ENCODE assay signal across 8 mouse cellular contexts in genomic region chr10:127164631-127165353, GRCm38 (mm10). TPM values are rescaled to one million over a fixed set of nuclear protein-coding genes. Genes with fewer than 3 reads are reported as not detected.
DNase-seq lines count a peak whose midpoint lies in the region; ATAC-seq and TF ChIP-seq lines count a peak whose summit lies in the region.

B4galnt1 (plus strand) TSS chr10:127165225.

- peaks cover 27% of the 10 kb centered on the region for H3K4me1 ChIP-seq in embryonic facial prominence, embryonic 13.5 days
- H3K4me1 ChIP-seq in heart, embryonic 10.5 days, result peaks cover 36% of the 10 kb centered on the region
- peaks cover 28% of the 10 kb centered on the region for H3K4me1 ChIP-seq in kidney, embryonic 15.5 days
- peaks cover 19% of the 10 kb centered on the region for H3K4me1 ChIP-seq in liver, adult 2 months (ENCODE audit: control insufficient read depth, insufficient read depth, low read length)

- H3K27me3 ChIP-seq in embryonic facial prominence, embryonic 13.5 days, result peaks cover 67% of the 10 kb centered on the region
- H3K27me3 ChIP-seq in heart, embryonic 10.5 days (ENCODE audit: insufficient read depth, poor library complexity, severe bottlenecking), result peaks cover 69% of the 10 kb centered on the region
- H3K27me3 ChIP-seq in kidney, embryonic 15.5 days, result peaks cover 62% of the 10 kb centered on the region
- H3K27me3 ChIP-seq in liver, adult 2 months (ENCODE audit: control insufficient read depth, insufficient read depth, low read length), result no peaks in the 10 kb centered on the region

- peak within 1 kb of the TSS; percentile 64 for H3K4me3 ChIP-seq in embryonic facial prominence, embryonic 13.5 days
- H3K4me3 ChIP-seq in heart, embryonic 10.5 days, result peak within 1 kb of the TSS; percentile 74
- peak within 1 kb of the TSS; percentile 51 for H3K4me3 ChIP-seq in kidney, embryonic 15.5 days (replicated peaks)
- H3K4me3 ChIP-seq in liver, adult 2 months (ENCODE audit: insufficient read depth, low read depth, low read length), result peak within 1 kb of the TSS; percentile 84

- no peaks in the 10 kb centered on the region for H3K36me3 ChIP-seq in embryonic facial prominence, embryonic 13.5 days
- no peaks in the 10 kb centered on the region for H3K36me3 ChIP-seq in heart, embryonic 10.5 days
- H3K36me3 ChIP-seq in kidney, embryonic 15.5 days, result no peaks in the 10 kb centered on the region
- 0 out of 2 replicates have a peak, but pooled peaks cover 2% of the 10 kb centered on the region for H3K36me3 ChIP-seq in liver, adult 2 months (ENCODE audit: control insufficient read depth, insufficient read depth, low read length)

- 3% methylated on average over 49 of the region's 52 CpGs for WGBS in embryonic facial prominence, embryonic 13.5 days
- 2% methylated on average over 52 of the region's 52 CpGs for WGBS in heart, embryonic 10.5 days
- 2% methylated on average over 52 of the region's 52 CpGs for WGBS in kidney, embryonic 15.5 days
- 1% methylated on average over 52 of the region's 52 CpGs for WGBS in liver, adult 2 months

- ATAC-seq in embryonic facial prominence, embryonic 13.5 days (ENCODE audit: insufficient number of reproducible peaks, insufficient read depth, low FRiP score, low TSS enrichment, low read depth), result peak; percentile 76
- peak; percentile 89 for ATAC-seq in kidney, embryonic 15.5 days (replicated peaks; ENCODE audit: low FRiP score)

- H3K4me2 ChIP-seq in embryonic facial prominence, embryonic 13.5 days, result peak within 1 kb of the TSS; percentile 100
- H3K4me2 ChIP-seq in kidney, embryonic 15.5 days, result peak within 1 kb of the TSS; percentile 100

- no peaks in the 10 kb centered on the region for H3K9me3 ChIP-seq in embryonic facial prominence, embryonic 13.5 days
- H3K9me3 ChIP-seq in heart, embryonic 10.5 days, result no peaks in the 10 kb centered on the region
- no peaks in the 10 kb centered on the region for H3K9me3 ChIP-seq in kidney, embryonic 15.5 days (replicated peaks)

- peak; percentile 85 for TF ChIP-seq CTCF in liver, adult 2 months (IDR thresholded peaks at IDR 0.05; ENCODE audit: low read depth, low read length)

- H3K79me2 ChIP-seq in liver, adult 2 months (ENCODE audit: control insufficient read depth, insufficient read depth, low read length), result peaks cover 10% of the 10 kb centered on the region; the same call in 1 of the 2 replicates

- peak within 1 kb of the TSS; percentile 79 for H3K9ac ChIP-seq in embryonic facial prominence, embryonic 13.5 days
- H3K9ac ChIP-seq in kidney, embryonic 15.5 days, result peak within 1 kb of the TSS; percentile 64
- peak within 1 kb of the TSS; percentile 95 for H3K9ac ChIP-seq in liver, adult 2 months (ENCODE audit: low read depth, low read length)

- TF ChIP-seq POLR2A in liver, adult 2 months (IDR thresholded peaks at IDR 0.05; ENCODE audit: extremely low read depth, insufficient read depth, low read length), result peak; percentile 64; the same call in 1 of the 2 replicates

- H3K27ac ChIP-seq in embryonic facial prominence, embryonic 13.5 days, result no peak within 1 kb of the TSS
- peak within 1 kb of the TSS; percentile 72 for H3K27ac ChIP-seq in heart, embryonic 10.5 days
- no peak within 1 kb of the TSS; the same call in 1 of the 2 replicates for H3K27ac ChIP-seq in kidney, embryonic 15.5 days
- peak within 1 kb of the TSS; percentile 98 for H3K27ac ChIP-seq in liver, adult 2 months (replicated peaks; ENCODE audit: insufficient read depth, low read depth, low read length)

- peak; percentile 94 to 95 for DNase-seq in B cell, adult 2 months
- DNase-seq in adrenal gland, postnatal 36 days, result peak; percentile 80 to 84
- no peak for DNase-seq in heart, embryonic 10.5 days (ENCODE audit: low spot score)
- DNase-seq in liver, adult 2 months (ENCODE audit: extremely low read depth, low read depth, low spot score), result peak; percentile 65
- DNase-seq in monocyte, adult 2 months (ENCODE audit: low read depth in 1 of 2, low spot score in 2 of 2), result peak; percentile 54 to 77
- peak; percentile 77 to 83 for DNase-seq in spleen, postnatal 10 days (ENCODE audit: low spot score in 2 of 2)

RNA-seq across cellular contexts. Expression of gene B4galnt1, which starts in this region (rescaled TPM):
- 1 to 10 TPM; 6.3 to 6.8 TPM for total RNA-seq in adrenal gland, postnatal 36 days (2021)
- polyA plus RNA-seq in embryonic facial prominence, embryonic 13.5 days (2015; fragmentation: Nextera tagmentation; extraction: Ambion mirVana), result 8.9 and 9.0 TPM in 2 replicates
- 1.5 and 3.6 TPM in 2 replicates for polyA plus RNA-seq in heart, embryonic 10.5 days (2016; fragmentation: Nextera tagmentation; extraction: Ambion mirVana)
- polyA plus RNA-seq in kidney, embryonic 15.5 days (2015; fragmentation: Nextera tagmentation; extraction: Ambion mirVana), result 7.5 and 7.7 TPM in 2 replicates
- total RNA-seq in liver, adult 2 months (2014; rRNA removed), result 21.9 and 36.3 TPM in 2 replicates
- 85.0 and 89.8 TPM in 2 replicates for polyA plus RNA-seq in liver, adult 2 months (2012; rRNA removed)

Comparison
In these comparisons a context has a peak if more than half of its experiments do, and no peak if none do; other contexts are left out.
1. H3K27ac ChIP-seq: peak in heart, embryonic 10.5 days (single experiment) and liver, adult 2 months (single experiment); none in embryonic facial prominence, embryonic 13.5 days (single experiment) and kidney, embryonic 15.5 days (single experiment).
2. Peak in every context shown above with its lines, with median percentiles within 50 percentile points of each other: H3K4me3 ChIP-seq and H3K9ac ChIP-seq.